Mouse (Mus musculus): ENCODE measurements around the gene Plcb1. TPM values are rescaled to one million over a fixed set of nuclear protein-coding genes. Genes with fewer than 3 reads are reported as not detected.

The Plcb1 gene
- total RNA-seq, 4 experiments from 2014 or later, result 130 to 150 (median 139) TPM

GRCm38 (mm10) chr2:135200830-135201229 is 415.0 kb downstream of the Plcb1 start:
- no peak for DNase-seq (ENCODE audit: low spot score in 2 of 2)

DNA sequence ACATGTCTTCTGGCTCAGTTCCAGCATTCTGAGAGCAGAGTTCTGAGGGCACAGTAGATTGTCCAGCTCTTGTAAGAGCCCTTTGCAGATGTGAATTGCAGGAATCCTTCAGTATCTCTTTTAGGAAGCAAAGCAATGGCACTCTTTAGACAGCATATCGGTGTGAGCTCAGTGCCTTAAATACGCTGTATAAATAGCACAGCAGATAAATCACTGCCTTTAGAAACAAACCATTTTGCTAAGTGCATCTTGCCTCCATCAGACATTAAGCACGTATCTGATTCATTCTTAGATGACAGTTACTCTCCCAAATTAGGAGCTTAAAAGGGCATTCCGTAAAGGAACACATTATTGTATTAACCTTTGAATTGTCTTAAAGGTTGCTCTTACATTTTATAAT is 416.5 kb downstream of the Plcb1 start:
- DNase-seq (ENCODE audit: low spot score in 2 of 2), result no peak

- DNase-seq (ENCODE audit: low spot score in 2 of 2), result no peak
Observed at GRCm38 (mm10) chr2:135204141-135205120, 418.6 kb downstream of the Plcb1 start.

GRCm38 (mm10) chr2:135208890-135209289 is 423.0 kb downstream of the Plcb1 start:
- no peak for DNase-seq (ENCODE audit: low spot score in 2 of 2)

GRCm38 (mm10) chr2:135214746-135215448 is 429.0 kb downstream of the Plcb1 start:
- DNase-seq (ENCODE audit: low spot score in 2 of 2), result no peak

DNA sequence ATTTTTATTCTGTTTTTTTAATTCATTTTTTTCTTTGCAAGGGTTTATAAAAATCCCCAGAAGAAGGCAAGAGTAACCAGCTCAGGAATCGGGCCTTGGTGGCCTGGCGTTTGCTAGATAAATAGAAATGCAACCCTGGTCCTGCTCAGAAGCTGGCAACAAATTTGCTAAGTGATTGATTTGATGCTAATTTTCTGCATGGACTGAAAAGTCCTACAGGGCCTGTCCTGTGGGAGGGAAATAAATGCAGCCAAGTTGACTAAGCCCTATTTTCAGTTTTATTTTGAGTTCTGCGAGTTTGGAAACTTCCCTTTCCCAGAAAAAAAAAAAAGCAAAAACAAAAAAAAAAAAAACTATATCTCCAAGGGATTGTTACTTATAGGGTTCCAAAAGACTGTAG is 433.5 kb downstream of the Plcb1 start:
- no peak for DNase-seq (ENCODE audit: low spot score in 2 of 2)

DNA sequence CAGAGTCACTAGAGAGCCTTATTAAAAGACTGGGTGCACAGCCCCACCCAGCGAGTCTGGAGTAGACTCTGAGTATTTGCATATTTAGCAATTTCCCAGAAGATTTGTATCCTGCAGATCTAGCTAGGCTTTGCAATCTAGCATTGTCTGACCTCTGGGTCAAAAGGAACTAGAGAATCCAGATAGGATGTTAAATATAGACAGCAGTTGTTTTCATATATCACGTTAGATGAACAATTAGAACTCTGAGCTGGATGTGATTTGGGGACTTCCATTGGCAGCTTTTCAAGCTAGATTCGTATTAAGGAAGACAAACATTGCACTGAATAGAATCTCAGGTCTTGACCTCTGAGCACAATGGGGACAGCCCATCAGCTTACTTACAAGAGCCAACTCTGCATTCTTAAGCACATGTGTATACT is 439.7 kb downstream of the Plcb1 start:
- DNase-seq (ENCODE audit: low spot score in 2 of 2), result no peak

DNA sequence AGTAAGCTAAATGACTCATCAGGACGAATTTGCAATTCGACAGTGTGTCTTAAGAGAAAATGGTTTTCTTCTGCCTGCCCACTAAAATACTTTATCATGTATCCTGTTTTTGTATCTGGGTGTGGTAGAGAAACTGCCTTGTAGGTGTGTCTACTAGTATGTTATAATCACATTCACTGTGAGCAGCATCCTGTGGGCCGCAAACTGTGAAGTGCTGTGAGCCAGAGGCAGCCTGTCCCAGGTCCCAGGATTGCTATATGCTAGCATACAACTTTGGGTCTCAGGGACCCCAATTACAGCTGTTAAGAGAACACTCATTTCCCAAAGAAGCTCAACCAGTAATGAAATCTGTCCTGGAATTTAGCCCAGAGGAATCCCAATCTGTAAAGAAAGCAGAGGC is 444.4 kb downstream of the Plcb1 start:
- DNase-seq (ENCODE audit: low spot score in 2 of 2), result no peak

DNA sequence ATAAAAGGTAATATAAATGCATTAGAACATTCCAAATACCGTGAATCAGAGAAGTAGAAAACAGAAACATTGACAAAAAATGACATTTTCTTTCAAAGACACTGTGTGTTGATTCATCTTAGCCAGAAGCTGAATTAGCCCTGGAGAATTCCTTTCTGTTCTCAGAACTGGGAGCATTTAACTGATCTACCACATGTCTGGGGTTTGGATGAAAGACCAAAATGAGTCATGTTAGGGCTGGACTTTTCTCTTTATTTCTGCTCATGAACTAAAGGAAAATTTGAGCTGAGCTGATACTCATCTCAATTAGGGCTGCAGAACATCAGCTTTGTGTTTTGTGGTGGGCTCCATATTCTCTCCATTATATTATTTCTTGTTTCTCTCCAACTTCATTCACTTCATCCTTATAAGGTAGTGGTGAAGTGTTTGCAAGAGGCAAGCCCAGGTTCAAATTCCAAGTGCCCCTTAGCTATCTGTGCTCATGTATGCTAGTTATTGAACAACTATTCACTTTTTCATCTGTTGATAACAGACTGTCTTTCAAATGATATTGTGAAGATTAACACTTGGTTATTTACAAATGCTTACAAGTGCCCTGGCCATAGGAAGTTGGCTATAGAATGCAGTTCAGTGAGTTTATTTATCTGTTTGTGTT is 456.9 kb downstream of the Plcb1 start:
- DNase-seq (ENCODE audit: low spot score in 2 of 2), result no peak

DNA sequence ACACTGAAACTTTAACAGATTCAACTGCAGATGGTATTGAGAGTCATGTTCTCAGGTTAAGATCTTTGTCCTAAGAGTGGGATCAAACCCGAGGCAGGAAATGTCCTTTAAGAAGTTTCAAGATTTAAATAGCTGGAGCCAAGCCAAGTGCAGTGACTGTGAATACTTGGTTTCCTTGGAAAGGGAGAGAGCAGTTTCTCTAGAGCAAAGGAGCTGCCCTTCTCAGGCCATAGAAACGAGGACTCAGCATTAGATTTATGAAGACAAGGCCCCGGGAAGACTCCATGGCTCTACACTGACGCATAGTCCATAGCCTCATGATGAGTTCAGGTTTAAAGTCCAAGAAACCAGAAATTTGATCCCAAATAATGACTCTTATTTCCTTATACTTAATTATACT is 457.9 kb downstream of the Plcb1 start:
- no peak for DNase-seq (ENCODE audit: low spot score in 2 of 2)

GRCm38 (mm10) chr2:135249925-135250324 is 464.1 kb downstream of the Plcb1 start:
- no peak for DNase-seq (ENCODE audit: low spot score in 2 of 2)

DNA sequence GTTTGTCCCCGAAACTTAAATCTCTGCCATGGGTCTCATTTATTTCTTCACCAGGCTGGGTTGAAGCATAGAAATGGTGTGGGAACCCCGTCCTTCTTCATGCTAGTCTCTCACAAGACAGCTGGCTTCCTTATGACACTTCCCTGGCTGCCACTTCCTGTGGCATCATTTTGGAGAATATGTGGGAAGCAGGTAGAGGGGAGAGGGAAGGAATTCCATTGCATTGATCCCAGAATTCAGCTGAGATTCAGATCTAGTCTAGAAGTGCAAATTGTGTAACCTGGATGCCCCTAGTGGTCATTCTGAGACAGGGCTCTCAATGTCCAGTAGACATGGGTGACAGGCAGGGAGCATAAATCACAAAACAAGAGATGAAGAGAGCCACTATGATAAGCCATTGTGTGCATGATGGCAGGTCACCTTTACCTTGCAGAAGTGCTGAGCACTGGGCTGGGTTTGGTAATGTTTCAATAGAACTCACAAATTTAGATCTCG is 466.0 kb downstream of the Plcb1 start:
- no peak for DNase-seq (ENCODE audit: low spot score in 2 of 2)

- no peak for DNase-seq (ENCODE audit: low spot score in 2 of 2)
Observed at GRCm38 (mm10) chr2:135259136-135259535, 473.3 kb downstream of the Plcb1 start.

- DNase-seq (ENCODE audit: low spot score in 2 of 2), result no peak
Observed at GRCm38 (mm10) chr2:135263943-135264342, 478.1 kb downstream of the Plcb1 start.

- DNase-seq (ENCODE audit: low spot score in 2 of 2), result no peak
Observed at GRCm38 (mm10) chr2:135274949-135275348, 489.1 kb downstream of the Plcb1 start.

DNA sequence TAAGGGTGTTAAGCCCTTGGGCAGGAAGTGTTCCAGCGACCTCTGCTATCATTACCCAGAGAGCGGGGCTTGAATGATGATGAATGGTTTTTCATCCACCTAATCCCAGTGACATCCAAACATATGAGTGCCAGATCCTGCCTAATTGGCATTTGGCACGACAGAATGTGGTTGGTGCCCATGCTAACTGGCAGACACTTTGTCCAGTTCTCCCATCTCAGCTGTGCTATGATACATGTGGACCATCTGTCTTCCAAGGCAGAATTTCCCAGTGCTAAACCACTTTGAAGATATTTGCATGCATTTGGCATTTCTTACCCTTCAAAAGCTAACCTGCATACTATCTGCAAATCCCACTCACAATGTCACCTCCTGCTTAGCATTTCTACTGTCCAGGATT is 492.6 kb downstream of the Plcb1 start:
- peak; percentile 55 to 62 for DNase-seq (ENCODE audit: low spot score in 2 of 2)

GRCm38 (mm10) chr2:135279026-135279425 is 493.2 kb downstream of the Plcb1 start:
- DNase-seq (ENCODE audit: low spot score in 2 of 2), result no peak

GRCm38 (mm10) chr2:135283783-135284182 is 497.9 kb downstream of the Plcb1 start:
- DNase-seq (ENCODE audit: low spot score in 2 of 2), result no peak

GRCm38 (mm10) chr2:135296184-135296769 is 510.4 kb downstream of the Plcb1 start:
- DNase-seq (ENCODE audit: low spot score in 2 of 2), result no peak

DNA sequence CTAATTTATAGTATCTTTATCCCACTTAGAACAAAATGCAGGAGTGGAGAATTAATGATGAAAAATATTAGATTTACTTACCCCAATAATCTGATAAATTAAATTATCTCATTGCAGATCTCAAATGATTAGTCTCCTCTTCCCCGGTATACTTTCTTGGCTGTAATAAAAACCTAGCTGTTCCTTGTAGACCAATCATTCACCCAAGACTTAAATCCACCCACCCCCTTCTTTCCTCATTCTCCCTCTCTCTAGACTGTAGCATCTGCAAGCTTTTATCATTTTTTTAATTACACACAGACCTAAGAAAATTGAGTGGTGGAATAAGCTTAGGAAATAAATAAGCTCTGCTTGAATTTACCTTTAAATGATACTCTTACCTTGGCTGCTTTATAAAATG is 514.6 kb downstream of the Plcb1 start:
- no peak for DNase-seq (ENCODE audit: low spot score in 2 of 2)

GRCm38 (mm10) chr2:135302483-135302882 is 516.6 kb downstream of the Plcb1 start:
- no peak for DNase-seq (ENCODE audit: low spot score in 2 of 2)
